Mouse (Mus musculus): ENCODE measurements around the gene Prnd.
A peak's percentile ranks its signal among the peaks of the same experiment; 100 is the strongest.

Prnd gene

DNA sequence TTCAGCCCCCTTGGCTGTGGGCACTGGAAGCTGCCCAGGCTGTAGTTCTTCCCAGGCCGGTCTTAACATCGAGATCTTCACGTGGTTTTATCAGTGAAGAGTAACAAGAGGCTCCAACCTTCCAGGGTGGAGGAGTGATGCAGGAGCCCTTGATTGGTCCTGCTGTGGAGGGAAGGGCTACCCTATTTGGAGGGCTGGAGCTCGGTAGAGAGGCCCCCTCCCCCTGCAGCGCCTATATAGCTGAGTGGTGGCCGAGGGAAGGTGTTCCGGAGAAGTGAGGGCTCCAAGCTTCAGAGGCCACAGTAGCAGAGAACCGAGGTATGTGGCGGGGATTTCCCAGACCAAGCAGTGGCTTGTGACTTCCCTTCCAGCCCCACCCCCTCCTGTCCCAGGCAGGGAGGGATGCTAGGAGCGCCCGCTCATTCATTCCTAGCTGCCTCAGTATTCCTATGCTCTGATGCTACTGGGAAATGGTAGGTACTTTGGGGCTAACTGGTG, at the start of gene Prnd:
TSS of gene Prnd (plus strand) at position 264 of the 498 bp plus-strand sequence.
- no peak for DNase-seq (ENCODE audit: low read depth, low spot score)

DNA sequence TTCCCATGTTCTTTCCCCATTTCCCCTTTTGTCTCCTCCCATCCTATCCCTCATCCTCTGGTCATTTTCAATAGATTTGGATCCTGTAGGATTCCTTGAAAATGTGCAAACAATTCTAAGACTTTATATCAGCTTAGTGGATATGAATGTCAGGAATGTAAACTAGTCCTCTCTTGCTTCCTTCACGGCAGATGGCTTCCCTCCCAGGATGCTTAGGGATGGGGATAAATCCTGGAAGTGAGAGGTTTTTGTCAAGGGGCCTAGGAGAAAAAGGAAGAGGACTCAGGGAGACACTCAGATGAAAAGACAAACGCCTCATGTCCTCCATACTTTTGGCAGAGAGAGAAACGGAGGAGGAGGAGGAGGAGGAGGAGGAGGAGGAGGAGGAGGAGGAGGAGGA, 48.2 kb upstream of the Prnd start:
- DNase-seq (ENCODE audit: low read depth, low spot score): no peak

GRCm38 (mm10) chr2:131902867-131903266, 47.8 kb upstream of the Prnd start:
- no peak for DNase-seq (ENCODE audit: low read depth, low spot score)

GRCm38 (mm10) chr2:131905025-131905424, 45.6 kb upstream of the Prnd start:
- DNase-seq (ENCODE audit: low read depth, low spot score): no peak

- DNase-seq (ENCODE audit: low read depth, low spot score): no peak
These were observed 44.9 kb upstream of the Prnd start for GRCm38 (mm10) chr2:131905776-131906175.

- DNase-seq (ENCODE audit: low read depth, low spot score): no peak
These were observed 44.4 kb upstream of the Prnd start for GRCm38 (mm10) chr2:131906266-131906665.

DNA sequence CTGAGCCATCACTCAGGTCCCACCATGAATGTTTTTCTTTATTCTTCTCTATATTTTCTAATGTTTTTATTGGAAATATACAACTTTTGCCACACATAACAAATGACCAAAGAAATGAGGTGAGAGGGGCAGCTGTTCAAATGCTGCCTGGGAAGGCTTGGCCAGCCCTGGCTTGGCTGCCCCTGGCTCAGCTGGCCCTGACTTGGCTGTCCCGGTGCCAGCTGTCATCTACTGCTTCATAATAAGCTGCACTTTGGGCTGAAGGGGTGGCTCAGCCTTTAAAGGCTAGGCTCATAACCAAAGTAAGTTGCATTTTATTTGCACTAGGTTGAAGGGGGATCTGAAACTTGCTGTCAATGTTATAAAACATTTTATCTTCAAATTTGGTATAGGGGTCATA, 43.8 kb upstream of the Prnd start:
- DNase-seq (ENCODE audit: low read depth, low spot score): no peak

- no peak for DNase-seq (ENCODE audit: low read depth, low spot score)
These were observed 43.4 kb upstream of the Prnd start for GRCm38 (mm10) chr2:131907311-131907710.

GRCm38 (mm10) chr2:131908351-131908861, 42.3 kb upstream of the Prnd start:
- DNase-seq (ENCODE audit: low read depth, low spot score): no peak

GRCm38 (mm10) chr2:131908906-131909305, 41.8 kb upstream of the Prnd start:
- no peak for DNase-seq (ENCODE audit: low read depth, low spot score)

DNA sequence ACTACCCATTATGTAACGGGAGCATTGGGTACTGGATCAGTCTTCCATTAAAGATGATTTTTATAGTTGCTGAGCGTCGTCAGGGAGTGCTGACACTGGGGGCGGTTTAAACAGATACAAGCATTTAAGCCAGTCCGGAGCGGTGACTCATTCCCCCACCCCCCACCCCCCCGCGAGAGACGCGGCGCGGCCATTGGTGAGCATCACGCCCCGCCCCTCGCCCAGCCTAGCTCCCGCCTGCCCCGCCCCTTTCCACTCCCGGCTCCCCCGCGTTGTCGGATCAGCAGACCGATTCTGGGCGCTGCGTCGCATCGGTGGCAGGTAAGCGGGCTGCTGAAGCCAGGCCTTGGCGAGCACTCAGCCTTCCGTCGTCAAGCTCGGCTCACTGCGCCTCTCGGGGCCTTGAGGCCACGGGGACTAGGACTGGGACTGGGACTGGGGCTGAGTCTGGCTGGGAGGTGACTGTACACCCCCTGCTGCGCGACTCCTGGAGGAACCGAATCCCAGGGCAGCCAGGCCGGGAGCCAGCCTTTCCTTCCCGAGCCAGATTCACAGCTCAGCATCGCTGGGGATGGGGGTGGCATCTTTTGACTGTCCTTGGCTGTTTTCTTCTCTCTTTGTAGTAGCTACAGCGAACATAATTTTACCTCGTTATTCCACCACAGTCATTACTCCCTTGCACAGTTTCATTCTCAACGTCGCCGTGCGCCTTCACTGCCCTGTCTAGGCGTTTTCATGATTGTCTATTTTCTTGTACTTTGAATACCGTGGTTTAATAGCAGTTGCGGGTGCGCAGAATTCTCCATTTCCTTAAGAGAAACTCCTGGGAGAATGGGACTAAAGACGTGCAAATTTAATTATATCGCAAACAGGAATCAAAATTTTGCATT, 40.7 kb upstream of the Prnd start, which contains the start of the genes Prnp and Prn:
TSS of gene Prnp (plus strand) at position 246 of the 890 bp plus-strand sequence.
TSS of gene Prn (plus strand) at position 275 of the 890 bp plus-strand sequence.
- peak; percentile 79 for DNase-seq (ENCODE audit: low read depth, low spot score)

GRCm38 (mm10) chr2:131910847-131911246, 39.8 kb upstream of the Prnd start:
- DNase-seq (ENCODE audit: low read depth, low spot score): no peak

- DNase-seq (ENCODE audit: low read depth, low spot score): no peak
These were observed 39.3 kb upstream of the Prnd start for GRCm38 (mm10) chr2:131911341-131911740.

DNA sequence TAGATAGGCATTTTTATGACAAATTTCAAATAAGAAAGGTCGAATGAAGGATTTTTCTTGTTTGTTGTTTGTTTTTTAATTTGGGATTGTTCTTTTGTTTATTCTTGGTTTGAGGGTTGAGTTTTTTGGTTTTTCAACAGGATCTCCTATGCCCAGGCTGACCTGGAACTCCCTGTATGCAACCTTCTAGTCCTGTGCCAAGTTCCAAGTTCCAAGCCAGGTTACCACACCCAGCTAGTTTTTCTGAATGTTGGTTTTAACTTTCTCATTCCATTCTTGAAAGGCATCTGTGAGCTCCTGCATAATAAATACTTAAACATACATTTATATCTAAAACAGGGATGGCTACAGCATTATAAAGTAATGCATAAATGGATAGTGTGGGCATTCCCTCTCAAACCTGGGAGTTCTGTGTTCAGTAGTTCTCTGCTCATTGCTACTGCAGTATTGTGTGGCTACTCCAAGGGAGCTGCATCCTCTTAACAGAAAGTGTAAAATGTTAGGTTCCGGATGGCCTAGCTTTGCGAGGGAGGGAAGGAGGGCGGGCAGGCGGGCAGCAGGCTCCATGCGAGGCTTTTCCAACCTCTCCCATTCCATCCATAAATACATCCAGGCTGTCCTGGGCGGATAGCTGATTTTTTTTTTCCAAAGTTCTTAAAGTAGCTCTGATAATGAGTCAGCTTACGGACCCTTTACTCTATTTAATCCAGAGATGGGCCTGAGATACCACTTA, 38.0 kb upstream of the Prnd start:
- DNase-seq (ENCODE audit: low read depth, low spot score): no peak

GRCm38 (mm10) chr2:131932275-131932902, 18.3 kb upstream of the Prnd start:
- DNase-seq (ENCODE audit: low read depth, low spot score): no peak

DNA sequence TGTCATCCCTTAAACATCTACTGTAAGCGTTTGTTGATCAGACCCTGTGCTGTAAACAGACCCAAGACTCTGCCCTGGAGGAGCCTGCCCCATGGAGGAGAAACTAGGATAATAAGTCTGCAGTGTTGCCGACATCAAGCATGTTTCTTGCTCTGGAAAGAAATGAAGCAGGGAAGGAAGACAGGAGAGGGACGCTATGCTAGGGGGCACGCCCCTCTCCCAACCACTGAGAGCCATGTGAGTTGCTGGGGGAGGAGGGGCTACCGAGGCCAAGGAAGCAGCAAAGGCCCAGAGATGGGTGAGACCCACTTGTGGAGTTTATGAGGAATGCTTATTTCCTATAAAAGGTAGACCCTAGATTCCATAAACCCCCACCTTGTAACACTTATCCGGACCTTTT, 17.6 kb upstream of the Prnd start:
- DNase-seq (ENCODE audit: low read depth, low spot score): no peak

DNA sequence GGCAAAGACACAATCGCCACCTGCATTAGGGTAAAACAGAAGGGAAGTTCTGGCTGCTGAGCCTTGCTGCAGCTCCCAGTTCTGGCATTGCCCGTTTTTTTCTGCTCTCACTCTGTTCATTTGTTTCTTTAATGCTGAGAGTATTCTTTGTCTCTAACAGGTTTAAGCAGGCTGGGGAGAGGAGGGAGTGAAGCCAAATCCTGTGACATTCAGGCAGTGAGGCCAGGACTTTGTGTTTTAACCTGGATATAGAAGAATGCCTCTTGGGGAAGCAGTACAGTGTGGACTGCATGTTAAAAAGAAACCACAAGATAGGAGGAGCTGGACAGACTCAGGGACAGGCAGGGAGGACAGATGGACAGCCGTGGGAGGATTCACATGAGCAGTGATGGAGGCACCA, 17.1 kb upstream of the Prnd start:
- DNase-seq (ENCODE audit: low read depth, low spot score): no peak

- DNase-seq (ENCODE audit: low read depth, low spot score): no peak
These were observed 16.4 kb upstream of the Prnd start for GRCm38 (mm10) chr2:131934243-131934642.

- no peak for DNase-seq (ENCODE audit: low read depth, low spot score)
These were observed 15.1 kb upstream of the Prnd start for GRCm38 (mm10) chr2:131935390-131936105.

GRCm38 (mm10) chr2:131936410-131936809, 14.3 kb upstream of the Prnd start:
- no peak for DNase-seq (ENCODE audit: low read depth, low spot score)
